Mouse (Mus musculus): ENCODE data around the gene Abhd16a. TPM values are rescaled to one million over a fixed set of nuclear protein-coding genes. Genes with fewer than 3 reads are reported as not detected.

The Abhd16a gene
- total RNA-seq, 2 experiments from 2014 or later, result 59.1 to 65.0 TPM

DNA sequence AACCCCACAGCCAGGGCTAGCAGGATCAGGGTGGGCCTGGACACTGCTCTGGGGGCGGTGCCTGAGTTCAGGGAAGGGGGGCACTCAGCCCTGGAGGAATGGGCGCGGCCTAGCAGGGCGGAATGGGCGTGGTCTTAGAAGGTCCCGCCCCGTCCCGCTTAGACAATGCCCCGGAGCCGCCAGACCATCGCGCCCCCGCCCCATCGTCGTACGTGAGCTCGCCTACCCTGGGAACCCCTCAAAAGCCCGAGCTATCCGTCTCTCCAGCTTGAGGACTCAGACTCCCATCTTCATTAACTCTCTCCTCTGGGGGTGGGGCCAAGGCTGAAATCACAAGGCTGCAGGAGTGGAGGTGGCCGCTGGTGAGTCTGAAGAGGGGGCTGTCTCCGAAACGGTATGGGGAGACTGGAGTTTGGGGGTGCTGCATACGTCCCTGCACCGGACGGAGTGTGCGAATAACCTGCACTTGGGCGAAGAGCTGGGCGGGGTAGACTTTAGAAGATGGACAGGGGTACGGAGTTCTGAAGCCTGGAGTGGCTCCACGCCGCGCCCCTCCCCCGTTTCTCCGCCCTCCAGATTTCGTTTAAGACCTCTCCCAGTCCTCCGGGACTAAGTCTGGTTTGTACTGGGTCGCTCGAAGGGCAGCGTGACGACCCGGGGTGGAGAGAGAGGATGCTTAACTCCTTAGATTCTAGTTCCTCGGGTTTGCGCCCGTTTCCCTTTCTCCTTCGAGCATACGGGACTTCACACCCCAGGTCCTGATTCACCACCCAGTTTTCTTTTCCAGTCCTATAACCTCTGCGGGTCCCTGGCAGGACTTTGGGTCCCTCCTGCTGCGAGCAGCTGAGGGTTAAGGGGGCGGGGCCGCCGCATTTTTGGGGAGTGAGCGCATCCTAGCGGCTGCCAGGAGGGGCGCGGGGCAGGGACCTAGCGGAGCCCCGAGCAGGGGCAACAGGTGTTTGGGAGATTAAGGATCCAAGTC is 29.9 kb upstream of the Abhd16a start, which contains the start of gene Ddah2:
Ddah2 (plus strand) TSS at position 125 of the 982 bp plus-strand sequence.
- peak; percentile 92 for DNase-seq

- no peak for DNase-seq
These were observed 29.0 kb upstream of the Abhd16a start for GRCm38 (mm10) chr17:35060071-35060470.

DNA sequence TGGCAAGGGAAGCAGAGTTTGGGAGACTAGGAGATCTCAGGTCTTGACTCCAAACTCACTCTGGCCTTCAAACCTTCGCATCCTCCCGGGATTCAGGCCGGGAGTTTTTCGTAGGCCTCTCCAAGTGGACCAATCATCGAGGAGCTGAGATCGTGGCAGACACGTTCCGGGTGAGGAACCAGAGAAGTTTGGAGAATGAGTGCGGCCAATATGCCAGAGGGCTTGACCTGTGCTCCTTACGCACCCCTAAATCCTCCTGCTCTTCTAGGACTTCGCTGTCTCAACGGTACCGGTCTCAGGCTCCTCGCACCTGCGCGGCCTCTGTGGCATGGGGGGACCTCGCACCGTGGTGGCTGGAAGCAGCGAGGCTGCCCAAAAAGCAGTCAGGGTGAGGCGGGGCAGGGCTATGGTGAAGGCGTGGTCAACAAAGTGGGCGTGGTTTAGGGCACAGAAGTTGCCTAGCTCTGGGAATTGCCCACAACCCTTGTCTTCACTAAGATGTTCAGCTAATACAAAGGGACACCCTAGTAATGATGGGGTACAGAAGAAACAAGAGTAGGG is 28.2 kb upstream of the Abhd16a start:
- DNase-seq, result peak; percentile 40

DNA sequence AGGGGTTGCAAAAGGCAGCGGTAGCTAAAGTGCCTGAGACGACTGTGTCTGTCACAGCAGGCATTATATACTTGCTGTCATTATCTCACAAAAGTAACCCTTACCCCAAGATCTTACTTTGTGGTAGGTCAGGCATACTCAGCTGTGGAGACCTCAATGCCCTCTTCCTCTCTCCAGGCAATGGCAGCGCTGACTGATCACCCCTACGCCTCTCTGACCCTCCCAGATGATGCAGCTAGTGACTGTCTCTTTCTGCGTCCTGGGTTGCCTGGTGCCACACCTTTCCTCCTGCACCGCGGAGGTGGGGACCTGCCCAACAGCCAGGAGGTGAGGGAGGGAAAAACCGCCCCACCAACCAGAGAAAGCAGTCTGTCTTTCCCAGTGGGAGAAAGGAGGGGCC is 27.8 kb upstream of the Abhd16a start:
- no peak for DNase-seq

DNA sequence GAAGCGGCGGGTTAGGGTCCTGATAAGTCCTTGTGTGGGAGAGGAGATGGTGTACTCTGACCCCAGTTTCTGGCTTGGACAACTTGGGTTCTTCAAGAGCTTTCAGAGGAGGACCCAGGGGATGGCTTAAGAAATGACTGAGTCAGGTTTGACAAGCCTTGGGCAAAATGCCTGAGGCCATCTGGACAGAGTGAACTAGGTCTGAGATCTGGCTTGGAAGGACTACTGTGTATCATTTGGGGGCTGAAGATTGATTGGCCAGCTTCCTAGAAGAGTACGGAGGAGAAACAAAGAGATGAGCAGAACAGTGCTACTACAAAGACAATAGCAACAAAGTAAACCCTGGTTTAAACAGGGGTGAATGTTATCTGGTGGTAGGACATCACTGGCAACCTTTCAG is 25.6 kb upstream of the Abhd16a start:
- no peak for DNase-seq

- DNase-seq, result no peak
These were observed 24.6 kb upstream of the Abhd16a start for GRCm38 (mm10) chr17:35064378-35064877.

- peak; percentile 41 for DNase-seq
These were observed 23.8 kb upstream of the Abhd16a start, which contains the start of gene Ly6g6c for GRCm38 (mm10) chr17:35064951-35065947. Ly6g6c (plus strand) TSS chr17:35065388.

DNA sequence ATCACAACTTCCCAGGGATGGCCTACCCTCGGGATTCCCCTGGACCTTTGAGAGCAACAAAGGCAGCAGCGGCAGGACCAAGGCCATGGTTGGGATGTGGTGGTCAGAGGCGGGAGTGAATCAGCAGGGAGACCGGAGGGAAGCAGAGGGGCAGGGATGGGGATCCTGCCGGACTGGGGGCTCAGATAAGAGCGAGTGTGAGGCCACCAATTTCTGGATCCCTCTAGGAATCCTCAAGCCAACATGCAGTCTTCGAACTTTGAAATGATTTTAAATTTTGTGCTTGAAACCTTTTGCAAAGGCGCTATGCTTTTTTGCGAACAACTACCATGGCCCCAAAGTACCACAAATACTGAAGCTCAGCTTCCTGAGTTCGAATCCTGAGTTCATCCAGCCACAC is 23.0 kb upstream of the Abhd16a start, which contains the start of gene Mpig6b:
Mpig6b (minus strand) TSS at position 101 of the 400 bp plus-strand sequence.
- no peak for DNase-seq

GRCm38 (mm10) chr17:35068213-35068914 is 20.7 kb upstream of the Abhd16a start:
- no peak for DNase-seq

DNA sequence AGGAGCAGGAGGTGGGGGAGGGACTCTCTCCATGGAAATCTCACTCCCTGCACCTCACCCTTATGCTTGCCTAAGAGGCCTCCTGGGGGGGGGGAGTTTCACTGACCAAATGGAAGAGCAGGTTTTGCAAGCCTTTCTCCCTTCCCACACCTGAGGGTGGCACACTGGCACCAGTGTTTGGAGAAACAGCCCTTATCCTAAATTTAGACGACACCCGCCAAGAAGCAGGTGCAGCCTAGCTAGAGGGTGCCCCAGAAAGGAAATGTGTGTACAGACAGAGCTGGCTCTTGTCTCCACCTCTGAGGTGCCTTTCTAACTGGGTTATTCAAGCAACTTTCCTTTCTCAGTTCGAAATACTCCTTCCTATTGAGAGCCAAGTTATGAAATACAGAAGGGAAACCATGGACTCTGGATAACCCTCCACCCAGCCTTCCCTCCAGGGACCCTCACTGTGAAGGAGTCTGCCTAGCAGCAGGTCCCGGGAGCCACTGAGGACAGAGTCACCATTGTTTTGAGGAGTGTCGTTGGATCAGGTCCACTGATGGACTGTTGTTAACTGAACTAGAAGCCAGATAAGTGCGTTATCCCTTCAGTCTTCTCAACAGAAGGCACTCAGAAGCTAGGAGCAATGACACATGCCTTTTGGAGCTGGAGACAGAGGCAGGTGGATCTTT is 18.4 kb upstream of the Abhd16a start:
- DNase-seq, result no peak

DNA sequence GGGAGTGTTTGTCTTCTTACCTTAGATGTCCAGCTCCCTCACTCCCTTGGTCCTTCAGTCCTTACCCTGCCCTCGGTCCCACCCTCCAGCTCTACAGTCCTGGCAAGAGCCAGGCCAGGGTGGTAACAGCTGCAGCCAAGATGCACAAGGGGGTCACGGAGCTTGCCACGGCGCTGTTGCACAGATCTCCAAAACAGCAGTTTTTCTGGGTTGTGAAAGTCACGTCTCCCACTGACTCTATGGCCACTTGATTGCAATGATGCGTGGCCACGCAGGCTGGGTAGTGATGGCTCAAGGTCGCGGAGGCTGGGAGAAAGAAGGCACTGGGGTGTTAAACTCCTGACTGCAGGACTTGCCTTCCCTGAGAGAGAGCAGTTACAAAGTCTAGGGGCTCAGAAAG is 17.6 kb upstream of the Abhd16a start:
- no peak for DNase-seq

- no peak for DNase-seq
These were observed 15.0 kb upstream of the Abhd16a start for GRCm38 (mm10) chr17:35074097-35074496.

GRCm38 (mm10) chr17:35076507-35077176 is 12.4 kb upstream of the Abhd16a start, which contains the start of gene Ly6g6e:
Ly6g6e (plus strand) TSS chr17:35076902.
- DNase-seq, result no peak

- DNase-seq, result no peak
These were observed 11.8 kb upstream of the Abhd16a start for GRCm38 (mm10) chr17:35077285-35077684.

GRCm38 (mm10) chr17:35077786-35078233 is 11.3 kb upstream of the Abhd16a start, which contains the start of gene Ly6g6d:
Ly6g6d (minus strand) TSS chr17:35078065.
- peak; percentile 38 for DNase-seq

- DNase-seq, result no peak
These were observed 9.3 kb upstream of the Abhd16a start for GRCm38 (mm10) chr17:35079778-35080177.

DNA sequence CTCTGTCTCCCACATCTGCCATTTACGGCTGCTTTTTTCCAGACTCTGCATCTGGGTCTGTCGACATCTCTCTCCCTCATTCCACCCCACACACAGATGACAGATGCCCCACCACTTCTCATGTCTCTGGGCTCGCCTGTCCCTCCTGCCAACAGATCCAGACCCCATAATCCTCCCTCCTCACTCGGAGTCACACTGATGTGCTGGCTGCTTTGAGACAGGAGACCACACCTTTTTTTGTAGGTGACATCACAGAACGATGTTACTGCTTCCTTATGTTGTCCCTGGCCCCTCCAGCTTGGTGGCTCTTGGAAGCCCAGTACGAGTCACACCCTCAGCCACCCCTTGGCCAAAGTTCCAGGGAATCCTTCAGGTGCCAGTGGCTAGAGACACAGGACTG is 8.8 kb upstream of the Abhd16a start:
- DNase-seq, result no peak

- no peak for DNase-seq
These were observed 8.4 kb upstream of the Abhd16a start for GRCm38 (mm10) chr17:35080710-35081109.

DNA sequence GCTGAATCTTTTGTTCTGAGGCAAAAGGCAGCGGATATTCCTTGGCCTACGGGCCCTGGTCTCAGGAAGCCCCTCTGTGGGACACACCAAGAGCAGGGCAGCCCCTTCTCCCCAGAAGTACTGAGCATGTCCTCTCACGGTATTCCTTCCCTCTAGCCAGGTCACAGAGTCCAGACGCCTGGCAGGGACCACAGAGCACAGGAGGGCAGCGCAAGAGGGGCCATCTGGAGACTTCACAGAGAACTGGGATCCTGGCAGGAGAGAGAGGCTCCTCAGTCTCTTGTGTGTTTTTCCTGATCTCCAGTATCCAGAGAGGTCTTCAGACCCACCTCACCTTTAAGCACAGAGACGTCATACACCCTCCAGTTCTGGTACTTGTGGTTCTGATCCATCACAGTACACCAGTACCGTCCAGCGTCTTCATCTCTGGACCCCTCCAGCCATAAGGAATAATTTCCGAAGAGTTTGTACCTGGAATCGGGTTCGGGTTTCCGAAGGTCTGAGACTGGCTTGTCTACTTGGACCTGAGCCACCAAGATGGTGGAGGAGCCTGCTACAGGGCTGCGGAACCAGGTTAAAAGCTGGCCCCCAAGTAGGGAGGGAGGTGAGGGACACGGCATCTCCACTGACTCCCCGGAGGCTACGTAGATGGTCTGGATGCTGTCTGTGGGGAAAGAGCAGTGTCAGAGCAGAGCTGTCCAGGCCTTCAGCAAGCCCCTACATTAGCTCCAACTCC is 6.1 kb upstream of the Abhd16a start:
- no peak for DNase-seq
